Mouse (Mus musculus): Measurements from ENCODE around the gene Fes. TPM values are rescaled to one million over a fixed set of nuclear protein-coding genes. Genes with fewer than 3 reads are reported as not detected.

The Fes gene
- polyA plus RNA-seq, 1 experiment: 0.82 TPM

- no peaks in the 10 kb centered on the region for H3K79me2 ChIP-seq (ENCODE audit: control insufficient read depth, insufficient read depth)
- no peaks in the 10 kb centered on the region for H3K27me3 ChIP-seq (ENCODE audit: control insufficient read depth, insufficient read depth, insufficient read length)
- H3K36me3 ChIP-seq (ENCODE audit: control insufficient read depth, insufficient read depth): peaks cover 4% of the 10 kb centered on the region
- H3ac ChIP-seq (ENCODE audit: control insufficient read depth, insufficient read length, low read depth): no peak overlapping the region
- no peaks in the 10 kb centered on the region for H3K79me3 ChIP-seq (ENCODE audit: low read depth)
- no peak overlapping the region for H3K4me3 ChIP-seq (ENCODE audit: insufficient read depth, poor library complexity, severe bottlenecking)
- TF ChIP-seq CTCF (IDR thresholded peaks at IDR 0.05; ENCODE audit: control insufficient read depth, insufficient read depth, insufficient read length): no peak
- TF ChIP-seq FOSL1 (IDR thresholded peaks at IDR 0.05; ENCODE audit: insufficient read depth, low read length, poor library complexity, severe bottlenecking): no peak
- no peak for TF ChIP-seq CEBPB (IDR thresholded peaks at IDR 0.05; ENCODE audit: low read depth)
- TF ChIP-seq MYOD1 (IDR thresholded peaks at IDR 0.05; ENCODE audit: control insufficient read depth, insufficient read length, low read depth): no peak
- no peak for TF ChIP-seq MAX (IDR thresholded peaks at IDR 0.05)
- TF ChIP-seq USF1 (IDR thresholded peaks at IDR 0.05; ENCODE audit: low read depth): no peak
- TF ChIP-seq MYOG (IDR thresholded peaks at IDR 0.05; ENCODE audit: control insufficient read depth, extremely low read depth, insufficient read length): no peak
Measured at GRCm38 (mm10) chr7:80376192-80376591, 11.6 kb downstream of the Fes start.

- Histone ChIP-seq H3K36me3 (ENCODE audit: control insufficient read depth, insufficient read depth) (peaks cover 4% of the 10 kb centered on the region), H3ac (ENCODE audit: control insufficient read depth, insufficient read length, low read depth) (no peak overlapping the region), H3K79me3 (ENCODE audit: low read depth) (no peaks in the 10 kb centered on the region), H3K4me3 (ENCODE audit: insufficient read depth, poor library complexity, severe bottlenecking) (no peak overlapping the region), H3K79me2 (ENCODE audit: control insufficient read depth, insufficient read depth) (no peaks in the 10 kb centered on the region), H3K27me3 (ENCODE audit: control insufficient read depth, insufficient read depth, insufficient read length) (no peaks in the 10 kb centered on the region)
- TF ChIP-seq MYOG (IDR thresholded peaks at IDR 0.05; ENCODE audit: control insufficient read depth, extremely low read depth, insufficient read length) (no peak), MYOD1 (IDR thresholded peaks at IDR 0.05; ENCODE audit: control insufficient read depth, insufficient read length, low read depth) (peak; percentile 89), FOSL1 (IDR thresholded peaks at IDR 0.05; ENCODE audit: insufficient read depth, low read length, poor library complexity, severe bottlenecking) (peak; percentile 90)
Measured at GRCm38 (mm10) chr7:80375376-80376039, 12.2 kb downstream of the Fes start.

GRCm38 (mm10) chr7:80374733-80375132 is 13.0 kb downstream of the Fes start:
- H3K36me3 ChIP-seq (ENCODE audit: control insufficient read depth, insufficient read depth): peaks cover 4% of the 10 kb centered on the region
- H3K27me3 ChIP-seq (ENCODE audit: control insufficient read depth, insufficient read depth, insufficient read length): no peaks in the 10 kb centered on the region
- no peak overlapping the region for H3ac ChIP-seq (ENCODE audit: control insufficient read depth, insufficient read length, low read depth)
- no peak overlapping the region for H3K4me3 ChIP-seq (ENCODE audit: insufficient read depth, poor library complexity, severe bottlenecking)
- no peak for TF ChIP-seq FOSL1 (IDR thresholded peaks at IDR 0.05; ENCODE audit: insufficient read depth, low read length, poor library complexity, severe bottlenecking)
- no peak for TF ChIP-seq CTCF (IDR thresholded peaks at IDR 0.05; ENCODE audit: control insufficient read depth, insufficient read depth, insufficient read length)
- no peak for TF ChIP-seq USF1 (IDR thresholded peaks at IDR 0.05; ENCODE audit: low read depth)
- TF ChIP-seq MYOG (IDR thresholded peaks at IDR 0.05; ENCODE audit: control insufficient read depth, extremely low read depth, insufficient read length): no peak
- no peak for TF ChIP-seq CEBPB (IDR thresholded peaks at IDR 0.05; ENCODE audit: low read depth)
- TF ChIP-seq MYOD1 (IDR thresholded peaks at IDR 0.05; ENCODE audit: control insufficient read depth, insufficient read length, low read depth): no peak
- no peak for TF ChIP-seq MAX (IDR thresholded peaks at IDR 0.05)
- H3K79me3 ChIP-seq (ENCODE audit: low read depth): no peaks in the 10 kb centered on the region
- H3K79me2 ChIP-seq (ENCODE audit: control insufficient read depth, insufficient read depth): no peaks in the 10 kb centered on the region

GRCm38 (mm10) chr7:80374280-80374679 is 13.5 kb downstream of the Fes start:
- H3ac ChIP-seq (ENCODE audit: control insufficient read depth, insufficient read length, low read depth): no peak overlapping the region
- H3K4me3 ChIP-seq (ENCODE audit: insufficient read depth, poor library complexity, severe bottlenecking): no peak overlapping the region
- H3K36me3 ChIP-seq (ENCODE audit: control insufficient read depth, insufficient read depth): peaks cover 4% of the 10 kb centered on the region
- H3K79me2 ChIP-seq (ENCODE audit: control insufficient read depth, insufficient read depth): no peaks in the 10 kb centered on the region
- no peaks in the 10 kb centered on the region for H3K27me3 ChIP-seq (ENCODE audit: control insufficient read depth, insufficient read depth, insufficient read length)
- TF ChIP-seq USF1 (IDR thresholded peaks at IDR 0.05; ENCODE audit: low read depth) (no peak), MYOG (IDR thresholded peaks at IDR 0.05; ENCODE audit: control insufficient read depth, extremely low read depth, insufficient read length) (no peak), CEBPB (IDR thresholded peaks at IDR 0.05; ENCODE audit: low read depth) (no peak), MAX (IDR thresholded peaks at IDR 0.05) (no peak), FOSL1 (IDR thresholded peaks at IDR 0.05; ENCODE audit: insufficient read depth, low read length, poor library complexity, severe bottlenecking) (no peak), CTCF (IDR thresholded peaks at IDR 0.05; ENCODE audit: control insufficient read depth, insufficient read depth, insufficient read length) (no peak), MYOD1 (IDR thresholded peaks at IDR 0.05; ENCODE audit: control insufficient read depth, insufficient read length, low read depth) (no peak)
- no peaks in the 10 kb centered on the region for H3K79me3 ChIP-seq (ENCODE audit: low read depth)

- no peaks in the 10 kb centered on the region for H3K27me3 ChIP-seq (ENCODE audit: control insufficient read depth, insufficient read depth, insufficient read length)
- no peak for TF ChIP-seq USF1 (IDR thresholded peaks at IDR 0.05; ENCODE audit: low read depth)
- no peak for TF ChIP-seq MYOG (IDR thresholded peaks at IDR 0.05; ENCODE audit: control insufficient read depth, extremely low read depth, insufficient read length)
- no peak for TF ChIP-seq MYOD1 (IDR thresholded peaks at IDR 0.05; ENCODE audit: control insufficient read depth, insufficient read length, low read depth)
- TF ChIP-seq MAX (IDR thresholded peaks at IDR 0.05): no peak
- no peak for TF ChIP-seq CTCF (IDR thresholded peaks at IDR 0.05; ENCODE audit: control insufficient read depth, insufficient read depth, insufficient read length)
- no peak for TF ChIP-seq CEBPB (IDR thresholded peaks at IDR 0.05; ENCODE audit: low read depth)
- TF ChIP-seq FOSL1 (IDR thresholded peaks at IDR 0.05; ENCODE audit: insufficient read depth, low read length, poor library complexity, severe bottlenecking): no peak
- H3K79me2 ChIP-seq (ENCODE audit: control insufficient read depth, insufficient read depth): no peaks in the 10 kb centered on the region
- H3K79me3 ChIP-seq (ENCODE audit: low read depth): no peaks in the 10 kb centered on the region
- no peak overlapping the region for H3ac ChIP-seq (ENCODE audit: control insufficient read depth, insufficient read length, low read depth)
- H3K36me3 ChIP-seq (ENCODE audit: control insufficient read depth, insufficient read depth): peaks cover 2% of the 10 kb centered on the region
- H3K4me3 ChIP-seq (ENCODE audit: insufficient read depth, poor library complexity, severe bottlenecking): no peak overlapping the region
Measured at GRCm38 (mm10) chr7:80373850-80374249, 13.9 kb downstream of the Fes start.

- Histone ChIP-seq H3ac (ENCODE audit: control insufficient read depth, insufficient read length, low read depth) (no peak overlapping the region), H3K36me3 (ENCODE audit: control insufficient read depth, insufficient read depth) (no peaks in the 10 kb centered on the region), H3K27me3 (ENCODE audit: control insufficient read depth, insufficient read depth, insufficient read length) (no peaks in the 10 kb centered on the region), H3K4me3 (ENCODE audit: insufficient read depth, poor library complexity, severe bottlenecking) (no peak overlapping the region), H3K79me3 (ENCODE audit: low read depth) (no peaks in the 10 kb centered on the region), H3K79me2 (ENCODE audit: control insufficient read depth, insufficient read depth) (no peaks in the 10 kb centered on the region)
- TF ChIP-seq FOSL1 (IDR thresholded peaks at IDR 0.05; ENCODE audit: insufficient read depth, low read length, poor library complexity, severe bottlenecking) (no peak), MYOG (IDR thresholded peaks at IDR 0.05; ENCODE audit: control insufficient read depth, extremely low read depth, insufficient read length) (no peak), USF1 (IDR thresholded peaks at IDR 0.05; ENCODE audit: low read depth) (no peak), CTCF (IDR thresholded peaks at IDR 0.05; ENCODE audit: control insufficient read depth, insufficient read depth, insufficient read length) (no peak), CEBPB (IDR thresholded peaks at IDR 0.05; ENCODE audit: low read depth) (no peak), MAX (IDR thresholded peaks at IDR 0.05) (no peak), MYOD1 (IDR thresholded peaks at IDR 0.05; ENCODE audit: control insufficient read depth, insufficient read length, low read depth) (no peak)
Measured at GRCm38 (mm10) chr7:80373352-80373751, 14.4 kb downstream of the Fes start.
